Mouse (Mus musculus) neural tube, embryonic 13.5 days (tissue): ENCODE measurements at regions not wholly inside any gene's neighbourhood (a gene's known extent, or its start where the extent isn't known, plus 50 kb on each side); places are given as distances from the start of the nearest gene placed in this dataset.
"Not testable (repeated sequence)": the region's sequence is repeated elsewhere in the genome, so short reads cannot be mapped to it uniquely, and the experiment has no call there.

ENCODE experiments used
- ATAC-seq: fragments of 200-750 bp; cut with Nextera tagmentation; 2 replicates; pipeline ENCODE4 v1.8.0; 2017; ENCODE audit warnings: low read depth, mild to moderate bottlenecking, moderate TSS enrichment, moderate library complexity
- H3K27ac ChIP-seq: fragments of 300-500 bp; sonication (generic); replicated peaks from 2 replicates; pipeline ENCODE4 v1.5.1; 2015; ENCODE audit warnings: moderate library complexity, mild to moderate bottlenecking, inconsistent platforms
- H3K27me3 ChIP-seq: fragments of 300-500 bp; sonication (generic); 2 replicates; pipeline ENCODE4 v1.6.1; 2015; ENCODE audit warnings: mild to moderate bottlenecking, inconsistent platforms
- H3K36me3 ChIP-seq: fragments of 300-500 bp; sonication (generic); 2 replicates; pipeline ENCODE4 v1.6.1; 2015; ENCODE audit warnings: mild to moderate bottlenecking, inconsistent platforms
- H3K4me1 ChIP-seq: fragments of 300-500 bp; sonication (generic); replicated peaks from 2 replicates; pipeline ENCODE4 v1.6.1; 2015; ENCODE audit warnings: inconsistent platforms
- H3K4me2 ChIP-seq: fragments of 300-500 bp; sonication (generic); 2 replicates; pipeline ENCODE4 v1.6.1; 2015; ENCODE audit warnings: inconsistent platforms, mild to moderate bottlenecking, moderate library complexity
- H3K4me3 ChIP-seq: fragments of 300-500 bp; sonication (generic); 2 replicates; pipeline ENCODE4 v1.5.1; 2015; ENCODE audit warnings: mild to moderate bottlenecking, inconsistent platforms
- H3K9ac ChIP-seq: fragments of 300-500 bp; sonication (generic); 2 replicates; pipeline ENCODE4 v1.6.1; 2015; ENCODE audit warnings: moderate library complexity, mild to moderate bottlenecking, inconsistent platforms
- H3K9me3 ChIP-seq: fragments of 300-500 bp; sonication (generic); 2 replicates; pipeline ENCODE4 v1.6.1; 2016; ENCODE audit warnings: inconsistent platforms
- WGBS: fragments of 180-500 bp; shearing (Covaris S2); methylation state at CpG from one replicate; pipeline ENCODE4 v1.1.7; 2015; 5-methylcytosine and 5-hydroxymethylcytosine counted together

GRCm38 (mm10) chr3:15040866-15041528 lies 154.9 kb downstream of the Car2 start:
- Histone ChIP-seq H3K36me3 (no peaks in the 10 kb centered on the region), H3K4me1 (no peaks in the 10 kb centered on the region), H3K4me2 (no peak overlapping the region), H3K9me3 (no peaks in the 10 kb centered on the region), H3K27ac (no peak overlapping the region), H3K9ac (no peak overlapping the region), H3K27me3 (no peaks in the 10 kb centered on the region), H3K4me3 (no peak overlapping the region)
- no peak for ATAC-seq
- 87% methylated on average over 7 of the region's 7 CpGs for WGBS

GRCm38 (mm10) chr3:15053968-15054367 lies 167.9 kb downstream of the Car2 start:
- no peak overlapping the region for H3K9ac ChIP-seq
- 74% methylated on average over 3 of the region's 3 CpGs for WGBS

GRCm38 (mm10) chr3:15055516-15056256 lies 169.6 kb downstream of the Car2 start:
- H3K36me3 ChIP-seq, H3K9ac ChIP-seq, H3K27ac ChIP-seq, H3K4me3 ChIP-seq, H3K27me3 ChIP-seq, ATAC-seq, H3K4me2 ChIP-seq, H3K9me3 ChIP-seq, H3K4me1 ChIP-seq: not testable (repeated sequence)
- WGBS = 91% methylated on average over 8 of the region's 8 CpGs

More at GRCm38 (mm10) chr3:15053968-15054367, 167.9 kb downstream of the Car2 start:
- Histone ChIP-seq H3K27me3 (no peaks in the 10 kb centered on the region), H3K4me2 (no peak overlapping the region), H3K4me1 (no peaks in the 10 kb centered on the region), H3K4me3 (no peak overlapping the region), H3K9me3 (peaks cover 7% of the 10 kb centered on the region; the same call in 1 of the 2 replicates), H3K36me3 (no peaks in the 10 kb centered on the region), H3K27ac (no peak overlapping the region)
- no peak for ATAC-seq

DNA sequence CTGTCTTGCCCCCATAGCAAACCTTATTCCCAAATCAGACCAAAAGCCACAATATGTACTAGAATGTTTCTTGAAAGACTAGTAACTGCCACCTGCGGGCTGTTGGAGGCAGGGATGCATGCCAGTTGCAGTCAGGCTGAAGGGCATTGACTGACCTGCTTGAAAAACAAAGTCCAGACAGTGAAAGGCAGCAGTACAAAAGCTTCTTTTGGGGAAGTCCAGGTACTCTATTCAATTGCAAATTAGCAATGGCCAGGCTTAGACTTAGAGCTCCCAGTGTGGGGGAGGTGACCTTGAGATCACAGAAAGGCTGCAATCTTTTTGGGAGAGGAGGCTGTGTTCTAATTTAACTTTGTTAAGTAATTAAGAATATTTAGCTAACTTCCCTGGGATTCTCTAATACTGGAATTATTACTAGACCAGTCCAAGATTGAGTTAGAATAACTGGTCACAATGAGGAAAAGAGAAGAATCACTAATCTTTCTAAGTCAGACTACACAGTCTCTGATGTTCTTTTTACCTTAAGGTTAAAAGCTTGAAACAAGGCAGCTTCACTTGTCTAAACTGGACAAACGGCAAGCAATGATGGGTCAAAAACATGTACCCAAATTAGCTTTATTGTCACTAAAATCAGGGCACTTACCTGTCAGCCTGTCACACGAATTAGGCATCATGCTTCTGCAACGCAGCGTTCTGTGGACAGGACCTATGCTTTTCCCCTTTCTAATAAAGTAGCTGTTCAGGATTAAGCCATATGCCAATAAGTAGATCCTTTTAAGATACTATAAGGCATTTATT lies 170.9 kb downstream of the Car2 start:
- not testable (repeated sequence) for H3K27ac ChIP-seq, H3K9me3 ChIP-seq, H3K4me3 ChIP-seq, H3K4me2 ChIP-seq, H3K4me1 ChIP-seq, H3K36me3 ChIP-seq, H3K27me3 ChIP-seq, H3K9ac ChIP-seq, ATAC-seq
- WGBS = 87% methylated on average over 5 of the region's 5 CpGs

- Histone ChIP-seq H3K36me3 (no peaks in the 10 kb centered on the region), H3K4me1 (no peaks in the 10 kb centered on the region), H3K9ac (no peak overlapping the region), H3K4me3 (no peak overlapping the region), H3K4me2 (no peak overlapping the region), H3K27ac (no peak overlapping the region), H3K27me3 (no peaks in the 10 kb centered on the region), H3K9me3 (no peaks in the 10 kb centered on the region)
- WGBS = 93% methylated on average over 3 of the region's 3 CpGs
- ATAC-seq = no peak
These were observed 179.6 kb downstream of the Car2 start for GRCm38 (mm10) chr3:15065681-15066080.

DNA sequence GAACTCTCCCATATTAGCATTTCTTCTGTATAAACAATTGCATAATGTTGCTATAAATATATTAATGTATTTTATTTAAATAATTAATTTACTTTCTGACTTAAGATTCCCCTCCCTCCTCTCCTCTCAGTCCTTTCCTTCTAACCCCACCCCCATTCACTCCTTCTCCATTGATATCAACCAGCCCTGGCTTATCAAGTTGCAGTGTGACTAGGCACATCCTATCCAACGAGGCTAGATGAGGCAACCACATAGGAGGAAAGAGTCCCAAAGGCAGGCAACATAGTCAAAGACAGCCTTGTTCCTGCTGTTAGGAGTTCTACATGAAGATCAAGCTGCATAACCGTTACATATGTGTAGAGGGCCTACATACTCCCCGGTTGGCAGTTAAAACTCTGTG lies 182.2 kb downstream of the Car2 start:
- no peak overlapping the region for H3K4me3 ChIP-seq
- 78% methylated on average over 3 of the region's 3 CpGs for WGBS

DNA sequence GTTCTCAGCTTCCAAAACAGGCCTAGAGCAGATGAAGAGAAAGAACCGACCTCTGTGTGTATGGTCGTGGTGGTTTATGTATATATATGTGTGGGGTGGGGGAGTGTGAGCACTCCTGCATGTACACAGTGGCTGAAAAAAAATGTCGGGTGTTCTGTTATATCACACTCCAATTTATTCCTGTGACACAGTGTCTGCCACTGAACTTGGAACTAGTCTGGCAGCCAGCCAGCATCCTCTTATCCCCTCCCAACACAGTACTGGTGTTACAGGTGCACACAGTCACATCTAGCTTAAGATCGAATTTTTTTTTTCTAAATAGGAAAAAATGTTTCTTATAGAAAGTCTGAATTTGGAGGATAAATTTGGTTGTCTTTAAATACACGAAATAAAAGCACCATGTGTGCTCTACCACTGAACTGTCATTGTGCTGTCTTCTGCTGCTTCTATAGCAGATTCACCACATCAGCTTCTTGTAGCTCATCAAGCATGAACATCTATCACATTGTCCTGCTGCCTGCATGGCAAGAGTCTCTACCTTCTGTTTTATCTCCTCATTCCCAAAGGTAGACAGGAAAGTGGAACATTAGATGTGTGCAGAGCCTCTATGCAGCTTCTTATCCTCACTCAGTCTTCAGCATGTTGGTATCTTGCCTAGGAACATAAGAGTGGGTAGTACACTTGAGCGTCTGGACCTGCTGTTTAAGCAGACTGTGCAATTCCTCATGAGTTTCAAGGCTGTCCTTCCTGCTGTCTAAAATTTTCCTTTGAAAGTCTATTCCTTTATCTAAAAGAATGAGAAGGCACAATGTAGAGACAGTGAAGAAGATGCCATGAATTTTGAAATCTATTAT lies 185.2 kb downstream of the Car2 start:
- no peaks in the 10 kb centered on the region for H3K27me3 ChIP-seq

More for the DNA sequence above, 182.2 kb downstream of the Car2 start:
- H3K4me1 ChIP-seq = no peaks in the 10 kb centered on the region
- ATAC-seq = no peak
- H3K4me2 ChIP-seq = no peak overlapping the region
- no peak overlapping the region for H3K9ac ChIP-seq
- no peaks in the 10 kb centered on the region for H3K36me3 ChIP-seq
- no peaks in the 10 kb centered on the region for H3K27me3 ChIP-seq
- H3K9me3 ChIP-seq = no peaks in the 10 kb centered on the region
- H3K27ac ChIP-seq = no peak overlapping the region

GRCm38 (mm10) chr3:15073405-15073804 lies 187.3 kb downstream of the Car2 start:
- Histone ChIP-seq H3K4me2 (no peak overlapping the region), H3K4me3 (no peak overlapping the region), H3K9me3 (no peaks in the 10 kb centered on the region), H3K36me3 (no peaks in the 10 kb centered on the region), H3K27me3 (no peaks in the 10 kb centered on the region), H3K4me1 (no peaks in the 10 kb centered on the region), H3K9ac (no peak overlapping the region), H3K27ac (no peak overlapping the region)
- no peak for ATAC-seq
- 85% methylated on average over 2 of the region's 2 CpGs for WGBS

More for the DNA sequence above, 185.2 kb downstream of the Car2 start:
- Histone ChIP-seq H3K9me3 (no peaks in the 10 kb centered on the region), H3K9ac (no peak overlapping the region), H3K4me1 (no peaks in the 10 kb centered on the region), H3K4me3 (no peak overlapping the region), H3K36me3 (no peaks in the 10 kb centered on the region), H3K4me2 (no peak overlapping the region), H3K27ac (no peak overlapping the region)
- 83% methylated on average over 6 of the region's 6 CpGs for WGBS
- ATAC-seq = no peak

DNA sequence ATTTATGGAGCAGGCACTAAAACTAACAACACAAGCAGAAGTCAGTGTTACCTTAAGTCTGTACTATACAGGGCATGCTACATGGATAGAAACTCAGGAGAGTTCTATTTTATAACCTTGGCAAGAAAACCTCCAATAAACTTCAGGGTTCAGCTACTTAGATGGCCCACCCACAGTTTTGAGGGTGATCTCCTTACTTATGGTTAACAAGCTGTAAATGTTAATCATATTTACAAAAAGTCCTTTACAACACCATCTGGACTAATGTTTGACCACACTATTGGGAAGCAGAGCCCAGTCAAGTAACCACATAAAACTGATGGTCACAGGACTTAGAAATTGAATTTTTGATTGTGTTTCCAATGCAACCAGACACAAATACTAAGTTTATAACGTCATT lies 187.8 kb downstream of the Car2 start:
- no peak for ATAC-seq
- Histone ChIP-seq H3K9ac (no peak overlapping the region), H3K4me2 (no peak overlapping the region), H3K27ac (no peak overlapping the region), H3K27me3 (no peaks in the 10 kb centered on the region), H3K4me1 (no peaks in the 10 kb centered on the region), H3K9me3 (no peaks in the 10 kb centered on the region), H3K36me3 (no peaks in the 10 kb centered on the region), H3K4me3 (no peak overlapping the region)
- WGBS = 54% methylated on average over 1 of the region's 1 CpGs

GRCm38 (mm10) chr3:15074949-15075348 lies 188.9 kb downstream of the Car2 start:
- Histone ChIP-seq H3K9ac (no peak overlapping the region), H3K27me3 (no peaks in the 10 kb centered on the region), H3K36me3 (no peaks in the 10 kb centered on the region), H3K27ac (no peak overlapping the region), H3K4me1 (no peaks in the 10 kb centered on the region), H3K9me3 (no peaks in the 10 kb centered on the region), H3K4me3 (no peak overlapping the region), H3K4me2 (no peak overlapping the region)
- no peak for ATAC-seq

- Histone ChIP-seq H3K9ac (no peak overlapping the region), H3K27ac (no peak overlapping the region), H3K9me3 (no peaks in the 10 kb centered on the region), H3K4me3 (no peak overlapping the region), H3K4me1 (no peaks in the 10 kb centered on the region), H3K27me3 (no peaks in the 10 kb centered on the region), H3K36me3 (no peaks in the 10 kb centered on the region), H3K4me2 (no peak overlapping the region)
- 92% methylated on average over 1 of the region's 1 CpGs for WGBS
- ATAC-seq = no peak
These were observed 204.1 kb downstream of the Car2 start for GRCm38 (mm10) chr3:15090124-15090523.
